Mouse (Mus musculus): ENCODE measurements around the gene Slc22a14. TPM values are rescaled to one million over a fixed set of nuclear protein-coding genes. Genes with fewer than 3 reads are reported as not detected.

Slc22a14 gene
- polyA plus RNA-seq, 1 experiment from 2014 or later = not detected

- ATAC-seq (ENCODE audit: low FRiP score, low TSS enrichment) = no peak
- Histone ChIP-seq H3K27me3 (ENCODE audit: control insufficient read depth, insufficient read depth, low read length) (no peaks in the 10 kb centered on the region), H3K4me1 (replicated peaks; ENCODE audit: control insufficient read depth, insufficient read depth) (no peaks in the 10 kb centered on the region; the same call in 1 of the 2 replicates), H3K4me3 (ENCODE audit: low read depth, low read length) (no peak overlapping the region), H3K36me3 (ENCODE audit: control insufficient read depth, insufficient read depth, low read length) (no peaks in the 10 kb centered on the region), H3K27ac (replicated peaks) (no peak overlapping the region), H3K9me3 (ENCODE audit: control insufficient read depth, low read length) (no peaks in the 10 kb centered on the region), H3K4me2 (replicated peaks; ENCODE audit: low read depth) (no peak overlapping the region), H3K9ac (ENCODE audit: low read length) (no peak overlapping the region)
- no peak for TF ChIP-seq EP300 (optimal IDR thresholded peaks at IDR 0.05)
- no peak for TF ChIP-seq CTCF (IDR thresholded peaks at IDR 0.05; ENCODE audit: low read depth)
- DNase-seq (ENCODE audit: low spot score) = no peak
- 79% methylated on average over 1 of the region's 1 CpGs for WGBS
Measured at GRCm38 (mm10) chr9:119324130-119324529, 41.2 kb downstream of the Slc22a14 start.

DNA sequence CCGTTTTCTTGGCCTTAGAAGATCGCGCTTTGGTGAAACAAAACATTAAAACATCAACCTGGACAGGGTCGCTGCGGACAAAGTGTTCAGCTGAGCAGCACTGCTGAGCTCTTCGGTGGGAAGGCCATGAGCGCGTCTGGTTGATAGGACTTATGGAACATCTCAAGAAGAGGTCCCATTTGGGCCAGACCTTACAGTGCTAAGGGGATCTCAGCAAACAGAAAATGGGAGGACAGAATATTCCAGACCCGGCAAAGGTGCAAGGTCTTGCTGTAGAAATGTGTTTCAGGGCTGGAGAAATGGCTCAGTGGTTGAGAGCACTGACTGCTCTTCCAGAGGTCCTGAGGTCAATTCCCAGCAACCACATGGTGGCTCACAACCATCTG is 42.1 kb downstream of the Slc22a14 start:
- no peaks in the 10 kb centered on the region; the same call in 1 of the 2 replicates for H3K4me1 ChIP-seq (replicated peaks; ENCODE audit: control insufficient read depth, insufficient read depth)
- no peaks in the 10 kb centered on the region for H3K9me3 ChIP-seq (ENCODE audit: control insufficient read depth, low read length)
- peak overlapping the region; percentile 93 for H3K27ac ChIP-seq (replicated peaks)
- no peaks in the 10 kb centered on the region for H3K36me3 ChIP-seq (ENCODE audit: control insufficient read depth, insufficient read depth, low read length)
- 3% methylated on average over 9 of the region's 9 CpGs for WGBS
- H3K9ac ChIP-seq (ENCODE audit: low read length) = peak overlapping the region; percentile 67
- H3K4me3 ChIP-seq (ENCODE audit: low read depth, low read length) = peak overlapping the region; percentile 84
- no peak for DNase-seq (ENCODE audit: low spot score)
- H3K27me3 ChIP-seq (ENCODE audit: control insufficient read depth, insufficient read depth, low read length) = no peaks in the 10 kb centered on the region
- no peak for ATAC-seq (ENCODE audit: low FRiP score, low TSS enrichment)
- no peak for TF ChIP-seq CTCF (IDR thresholded peaks at IDR 0.05; ENCODE audit: low read depth)
- TF ChIP-seq EP300 (optimal IDR thresholded peaks at IDR 0.05) = no peak
- H3K4me2 ChIP-seq (replicated peaks; ENCODE audit: low read depth) = peak overlapping the region; percentile 69

- DNase-seq (ENCODE audit: low spot score) (peak; percentile 99), ATAC-seq (ENCODE audit: low FRiP score, low TSS enrichment) (peak; percentile 98)
- H3K36me3 ChIP-seq (ENCODE audit: control insufficient read depth, insufficient read depth, low read length) = no peaks in the 10 kb centered on the region
- no peaks in the 10 kb centered on the region for H3K27me3 ChIP-seq (ENCODE audit: control insufficient read depth, insufficient read depth, low read length)
- TF ChIP-seq EP300 (optimal IDR thresholded peaks at IDR 0.05) (peak; percentile 97), CTCF (IDR thresholded peaks at IDR 0.05; ENCODE audit: low read depth) (peak; percentile 68)
- H3K27ac ChIP-seq (replicated peaks) = peak within 1 kb of the TSS; percentile 93
- H3K9me3 ChIP-seq (ENCODE audit: control insufficient read depth, low read length) = no peaks in the 10 kb centered on the region
- peak within 1 kb of the TSS; percentile 82 for H3K9ac ChIP-seq (ENCODE audit: low read length)
- WGBS = under 1% methylated on average over 73 of the region's 76 CpGs
- H3K4me3 ChIP-seq (ENCODE audit: low read depth, low read length) = peak within 1 kb of the TSS; percentile 84
- H3K4me1 ChIP-seq (replicated peaks; ENCODE audit: control insufficient read depth, insufficient read depth) = no peaks in the 10 kb centered on the region; the same call in 1 of the 2 replicates
- H3K4me2 ChIP-seq (replicated peaks; ENCODE audit: low read depth) = peak within 1 kb of the TSS; percentile 89
Measured at GRCm38 (mm10) chr9:119322289-119323259, 42.8 kb downstream of the Slc22a14 start, which contains the start of gene Oxsr1. Gene Oxsr1, minus strand, starts transcription at chr9:119322427.

DNA sequence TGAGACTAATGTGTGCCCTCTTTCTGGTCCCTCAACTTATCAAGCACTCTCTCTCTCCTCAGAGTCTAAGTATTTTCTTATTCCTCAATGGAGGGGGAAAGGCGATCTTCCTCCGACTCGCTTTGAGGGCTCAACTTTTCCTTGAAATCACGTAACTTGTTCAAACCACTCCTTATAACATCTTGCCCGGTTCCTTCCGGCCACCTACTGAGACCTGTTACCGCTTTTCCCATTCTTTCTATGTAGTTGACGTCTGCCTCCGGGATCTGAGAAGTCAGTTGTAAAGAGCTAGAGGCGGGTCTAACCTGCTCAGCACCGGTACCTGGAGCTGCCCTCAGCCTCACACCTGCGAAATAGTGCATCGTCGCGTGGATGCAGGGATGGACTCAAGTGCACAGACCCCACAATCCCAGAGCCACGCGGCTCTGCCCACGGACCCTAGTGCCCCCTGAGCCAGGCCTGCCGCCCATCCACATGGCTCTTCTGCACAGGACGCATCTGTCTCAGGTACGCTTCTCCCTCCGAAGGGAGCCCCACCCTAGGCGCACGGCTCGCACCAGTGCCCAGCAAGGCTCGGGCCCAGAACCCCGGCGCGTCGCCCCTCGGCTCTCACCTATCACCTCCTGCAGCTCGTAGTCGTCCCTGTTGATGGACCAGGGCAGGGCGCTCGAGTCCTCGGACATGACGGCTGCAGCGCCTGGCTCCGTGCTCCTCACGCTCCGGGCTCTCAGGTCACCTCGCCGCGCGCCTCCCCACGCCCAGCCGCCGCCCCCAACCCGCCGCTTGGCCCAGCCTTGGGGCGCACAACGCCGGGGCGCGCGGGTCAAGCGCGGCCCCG is 43.7 kb downstream of the Slc22a14 start:
- no peaks in the 10 kb centered on the region for H3K36me3 ChIP-seq (ENCODE audit: control insufficient read depth, insufficient read depth, low read length)
- no peak for DNase-seq (ENCODE audit: low spot score)
- no peaks in the 10 kb centered on the region; the same call in 1 of the 2 replicates for H3K4me1 ChIP-seq (replicated peaks; ENCODE audit: control insufficient read depth, insufficient read depth)
- no peaks in the 10 kb centered on the region for H3K9me3 ChIP-seq (ENCODE audit: control insufficient read depth, low read length)
- H3K4me2 ChIP-seq (replicated peaks; ENCODE audit: low read depth) = peak overlapping the region; percentile 89
- whole genome bisulfite sequencing = 0% methylated on average over 49 of the region's 59 CpGs
- TF ChIP-seq EP300 (optimal IDR thresholded peaks at IDR 0.05) = no peak
- TF ChIP-seq CTCF (IDR thresholded peaks at IDR 0.05; ENCODE audit: low read depth) = no peak
- H3K9ac ChIP-seq (ENCODE audit: low read length) = peak overlapping the region; percentile 82
- peak overlapping the region; percentile 84 for H3K4me3 ChIP-seq (ENCODE audit: low read depth, low read length)
- no peaks in the 10 kb centered on the region for H3K27me3 ChIP-seq (ENCODE audit: control insufficient read depth, insufficient read depth, low read length)
- no peak; the same call in 1 of the 2 replicates for ATAC-seq (ENCODE audit: low FRiP score, low TSS enrichment)
- peak overlapping the region; percentile 93 for H3K27ac ChIP-seq (replicated peaks)

DNA sequence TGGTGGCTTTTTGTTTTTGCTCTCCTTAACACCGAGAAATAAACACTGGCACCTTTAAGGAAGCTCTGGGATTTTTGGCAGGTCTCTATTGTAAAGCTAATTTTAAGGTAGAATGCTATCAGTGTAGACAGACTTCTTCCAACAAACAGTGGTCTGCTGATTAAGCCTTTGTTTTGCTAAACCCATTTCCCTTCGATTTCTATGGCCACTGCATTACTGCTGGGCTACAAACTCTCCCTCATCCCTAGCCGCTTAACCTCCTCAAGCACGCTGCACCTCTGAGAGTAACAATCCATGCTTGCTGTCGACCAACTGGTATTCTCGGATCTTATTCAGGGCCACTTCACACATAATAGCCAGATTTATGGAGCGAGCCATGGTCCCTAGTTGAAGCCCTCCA is 44.4 kb downstream of the Slc22a14 start:
- DNase-seq (ENCODE audit: low spot score) (no peak), ATAC-seq (ENCODE audit: low FRiP score, low TSS enrichment) (no peak)
- H3K4me1 ChIP-seq (replicated peaks; ENCODE audit: control insufficient read depth, insufficient read depth) = no peaks in the 10 kb centered on the region; the same call in 1 of the 2 replicates
- H3K27me3 ChIP-seq (ENCODE audit: control insufficient read depth, insufficient read depth, low read length) = no peaks in the 10 kb centered on the region
- H3K36me3 ChIP-seq (ENCODE audit: control insufficient read depth, insufficient read depth, low read length) = no peaks in the 10 kb centered on the region
- WGBS = 12% methylated on average over 7 of the region's 7 CpGs
- H3K27ac ChIP-seq (replicated peaks) = no peak overlapping the region
- H3K4me3 ChIP-seq (ENCODE audit: low read depth, low read length) = peak overlapping the region; percentile 84
- TF ChIP-seq CTCF (IDR thresholded peaks at IDR 0.05; ENCODE audit: low read depth) = no peak
- no peaks in the 10 kb centered on the region for H3K9me3 ChIP-seq (ENCODE audit: control insufficient read depth, low read length)
- H3K4me2 ChIP-seq (replicated peaks; ENCODE audit: low read depth) = peak overlapping the region; percentile 89
- peak overlapping the region; percentile 82; the same call in 1 of the 2 replicates for H3K9ac ChIP-seq (ENCODE audit: low read length)
